Mouse (Mus musculus) ES-E14 (cell line): ENCODE results near the gene Gm9803. TPM values are rescaled to one million over a fixed set of nuclear protein-coding genes. Genes with fewer than 3 reads are reported as not detected.
A peak's percentile ranks its signal among the peaks of the same experiment; 100 is the strongest.

Experiments
- DNase-seq: peaks from one replicate; pipeline ENCODE4 v3.0.0-alpha.2; 2013; ENCODE audit warnings: low read depth, low spot score
- H3K27ac ChIP-seq: 2 replicates; pipeline ENCODE4 v1.5.1; 2012; ENCODE audit warnings: low read depth, mild to moderate bottlenecking, low read length, moderate library complexity, mixed read lengths; ENCODE audit not compliant: poor library complexity, insufficient read depth, severe bottlenecking
- H3K36me3 ChIP-seq: 2 replicates; pipeline ENCODE4 v1.6.1; 2012; ENCODE audit warnings: mild to moderate bottlenecking, low read length, moderate library complexity, mixed read lengths; ENCODE audit not compliant: control insufficient read depth, poor library complexity, insufficient read depth, severe bottlenecking
- H3K4me1 ChIP-seq, 2 experiments: fragments of 150-350 bp in 1 of 2; sonication (generic) in 1 of 2; 2 replicates each; pipeline ENCODE4 v1.6.1; 2012; ENCODE audit warnings: low read length in 2 of 2, mild to moderate bottlenecking in 1 of 2, mixed read lengths in 1 of 2; ENCODE audit not compliant: control insufficient read depth in 2 of 2, insufficient read depth in 2 of 2, poor library complexity in 1 of 2
- H3K4me3 ChIP-seq, 2 experiments: fragments of 150-350 bp in 1 of 2; sonication (generic) in 1 of 2; 2 replicates each; pipeline ENCODE4 v1.5.1; 2012; ENCODE audit warnings: low read length in 2 of 2, low read depth in 1 of 2, mild to moderate bottlenecking in 1 of 2, mixed read lengths in 1 of 2; ENCODE audit not compliant: insufficient read depth in 1 of 2, poor library complexity in 1 of 2, severe bottlenecking in 1 of 2
- H3K9ac ChIP-seq: 2 replicates; pipeline ENCODE4 v1.6.1; 2012; ENCODE audit warnings: low read depth, mild to moderate bottlenecking, low read length, mixed read lengths; ENCODE audit not compliant: poor library complexity, insufficient read depth, severe bottlenecking
- H3K9me3 ChIP-seq: fragments of 150-350 bp; sonication (generic); 2 replicates; pipeline ENCODE4 v1.6.1; 2012; ENCODE audit warnings: low read depth, mild to moderate bottlenecking, low read length; ENCODE audit not compliant: control insufficient read depth, insufficient read depth
- HCFC1 ChIP-seq: IDR thresholded peaks from 2 replicates; pipeline ENCODE4 v1.6.1; 2012; ENCODE audit warnings: low read length, inconsistent platforms, borderline replicate concordance; ENCODE audit not compliant: insufficient read depth
- ZNF384 ChIP-seq: IDR thresholded peaks from 2 replicates; pipeline ENCODE4 v1.6.1; 2012; ENCODE audit warnings: low read depth, low read length, inconsistent platforms
- in situ Hi-C, 2 experiments: fragments of 600-800 bp; cut with MboI; formaldehyde crosslinking; loops; one replicate each; pipeline ENCODE4 v1.15.1; 2025; ENCODE audit warnings: low sequenced_read_pairs in 2 of 2, inconsistent platforms in 1 of 2; ENCODE audit not compliant: unreplicated experiment in 2 of 2
- total RNA-seq: library from RNA; depleted of rRNA; stranded (reverse); fragments of 300-350 nt; gene quantifications from 2 replicates; pipeline ENCODE4 v1.2.3, GENCODE M21; 2012; rRNA removed

The Gm9803 gene
- total RNA-seq, 1 experiment: 20.6 TPM

GRCm38 (mm10) chr10:43561311-43561710 lies 37.4 kb downstream of the Gm9803 start:
- TF ChIP-seq HCFC1 (no peak), ZNF384 (0 out of 2 replicates have a peak, but pooled peaks have one; percentile 22)
- Histone ChIP-seq H3K9me3 (no peaks in the 10 kb centered on the region), H3K36me3 (no peaks in the 10 kb centered on the region), H3K9ac (no peak overlapping the region), H3K4me3 (no peak overlapping the region), H3K27ac (no peak overlapping the region), H3K4me1 (peaks cover 0 to 2% of the 10 kb centered on the region in 2 experiments; a peak in 1 of 4 replicates)
- in situ Hi-C loops: no loop called here
- DNase-seq: no peak

Other genes with a start within 250 kb of the Gm9803 start
- 23.2 and 26.4 TPM in 2 replicates for gene Bend3, start 45.3 kb upstream of the Gm9803 start, total RNA-seq
- 30.0 and 32.9 TPM in 2 replicates for gene 1700021F05Rik, start 16.9 kb downstream of the Gm9803 start, total RNA-seq
- gene Cd24a, start 54.2 kb downstream of the Gm9803 start, total RNA-seq: 30.9 and 84.4 TPM in 2 replicates